Mouse (Mus musculus): ENCODE measurements at regions not wholly inside any gene's neighbourhood (a gene's known extent, or its start where the extent isn't known, plus 50 kb on each side); places are given as distances from the start of the nearest gene placed in this dataset.
A peak's percentile ranks its signal among the peaks of the same experiment; 100 is the strongest.

- DNase-seq (ENCODE audit: low spot score) = no peak
Observed at GRCm38 (mm10) chr3:154451169-154451568, 120.7 kb upstream of the Lhx8 start.

GRCm38 (mm10) chr3:154443351-154444075 lies 113.1 kb upstream of the Lhx8 start:
- DNase-seq (ENCODE audit: low spot score) = no peak
- no peak overlapping the region for H3K4me2 ChIP-seq (ENCODE audit: low read depth, low read length, severe bottlenecking)
- 79% methylated on average over 10 of the region's 10 CpGs for WGBS
- no peak overlapping the region for H3K27ac ChIP-seq (ENCODE audit: low read depth, low read length)
- H3K9ac ChIP-seq (ENCODE audit: low read length) = no peak overlapping the region
- H3K27me3 ChIP-seq (ENCODE audit: control insufficient read depth, insufficient read depth, low read length) = no peaks in the 10 kb centered on the region
- ATAC-seq (replicated peaks; ENCODE audit: low FRiP score) = no peak
- no peak overlapping the region for H3K4me3 ChIP-seq (ENCODE audit: low read depth, low read length)
- H3K9me3 ChIP-seq (ENCODE audit: control insufficient read depth, low read length) = no peaks in the 10 kb centered on the region
- H3K4me1 ChIP-seq (replicated peaks; ENCODE audit: control insufficient read depth, insufficient read depth, low read length) = no peaks in the 10 kb centered on the region
- H3K36me3 ChIP-seq (ENCODE audit: control insufficient read depth, insufficient read depth, low read length) = no peaks in the 10 kb centered on the region

More at GRCm38 (mm10) chr3:154451169-154451568, 120.7 kb upstream of the Lhx8 start:
- no peaks in the 10 kb centered on the region for H3K36me3 ChIP-seq (ENCODE audit: control insufficient read depth, insufficient read depth, low read length)
- WGBS = 91% methylated on average over 7 of the region's 7 CpGs
- H3K4me1 ChIP-seq (replicated peaks; ENCODE audit: control insufficient read depth, insufficient read depth, low read length) = no peaks in the 10 kb centered on the region
- no peak overlapping the region for H3K9ac ChIP-seq (ENCODE audit: low read length)
- no peak overlapping the region for H3K4me3 ChIP-seq (ENCODE audit: low read depth, low read length)
- no peaks in the 10 kb centered on the region for H3K9me3 ChIP-seq (ENCODE audit: control insufficient read depth, low read length)
- H3K4me2 ChIP-seq (ENCODE audit: low read depth, low read length, severe bottlenecking) = no peak overlapping the region
- H3K27me3 ChIP-seq (ENCODE audit: control insufficient read depth, insufficient read depth, low read length) = no peaks in the 10 kb centered on the region
- H3K27ac ChIP-seq (ENCODE audit: low read depth, low read length) = no peak overlapping the region
- no peak for ATAC-seq (replicated peaks; ENCODE audit: low FRiP score)

- Histone ChIP-seq H3K4me3 (ENCODE audit: low read depth, low read length) (no peak overlapping the region), H3K27me3 (ENCODE audit: control insufficient read depth, insufficient read depth, low read length) (no peaks in the 10 kb centered on the region), H3K27ac (ENCODE audit: low read depth, low read length) (no peak overlapping the region), H3K9me3 (ENCODE audit: control insufficient read depth, low read length) (no peaks in the 10 kb centered on the region), H3K9ac (ENCODE audit: low read length) (no peak overlapping the region), H3K4me2 (ENCODE audit: low read depth, low read length, severe bottlenecking) (no peak overlapping the region), H3K36me3 (ENCODE audit: control insufficient read depth, insufficient read depth, low read length) (no peaks in the 10 kb centered on the region), H3K4me1 (replicated peaks; ENCODE audit: control insufficient read depth, insufficient read depth, low read length) (no peaks in the 10 kb centered on the region)
- ATAC-seq (replicated peaks; ENCODE audit: low FRiP score) (no peak), DNase-seq (ENCODE audit: low spot score) (no peak)
Observed at GRCm38 (mm10) chr3:154441454-154441853, 111.0 kb upstream of the Lhx8 start.

GRCm38 (mm10) chr3:154440899-154441298 lies 110.4 kb upstream of the Lhx8 start:
- Histone ChIP-seq H3K4me2 (ENCODE audit: low read depth, low read length, severe bottlenecking) (no peak overlapping the region), H3K9ac (ENCODE audit: low read length) (no peak overlapping the region), H3K27me3 (ENCODE audit: control insufficient read depth, insufficient read depth, low read length) (no peaks in the 10 kb centered on the region), H3K4me3 (ENCODE audit: low read depth, low read length) (no peak overlapping the region), H3K27ac (ENCODE audit: low read depth, low read length) (no peak overlapping the region), H3K4me1 (replicated peaks; ENCODE audit: control insufficient read depth, insufficient read depth, low read length) (no peaks in the 10 kb centered on the region), H3K36me3 (ENCODE audit: control insufficient read depth, insufficient read depth, low read length) (no peaks in the 10 kb centered on the region), H3K9me3 (ENCODE audit: control insufficient read depth, low read length) (no peaks in the 10 kb centered on the region)
- peak; percentile 70 for ATAC-seq (replicated peaks; ENCODE audit: low FRiP score)
- 56% methylated on average over 2 of the region's 2 CpGs for WGBS
- DNase-seq (ENCODE audit: low spot score) = no peak

GRCm38 (mm10) chr3:154430856-154431255 lies 100.4 kb upstream of the Lhx8 start:
- H3K4me2 ChIP-seq (ENCODE audit: low read depth, low read length, severe bottlenecking) = no peak overlapping the region
- DNase-seq (ENCODE audit: low spot score) = no peak
- no peaks in the 10 kb centered on the region for H3K4me1 ChIP-seq (replicated peaks; ENCODE audit: control insufficient read depth, insufficient read depth, low read length)
- no peak overlapping the region for H3K4me3 ChIP-seq (ENCODE audit: low read depth, low read length)
- no peaks in the 10 kb centered on the region for H3K9me3 ChIP-seq (ENCODE audit: control insufficient read depth, low read length)
- WGBS = 90% methylated on average over 7 of the region's 7 CpGs
- no peak overlapping the region for H3K9ac ChIP-seq (ENCODE audit: low read length)
- no peaks in the 10 kb centered on the region for H3K36me3 ChIP-seq (ENCODE audit: control insufficient read depth, insufficient read depth, low read length)
- H3K27ac ChIP-seq (ENCODE audit: low read depth, low read length) = no peak overlapping the region
- H3K27me3 ChIP-seq (ENCODE audit: control insufficient read depth, insufficient read depth, low read length) = no peaks in the 10 kb centered on the region
- no peak for ATAC-seq (replicated peaks; ENCODE audit: low FRiP score)

GRCm38 (mm10) chr3:154429666-154430065 lies 99.2 kb upstream of the Lhx8 start:
- H3K36me3 ChIP-seq (ENCODE audit: control insufficient read depth, insufficient read depth, low read length) = no peaks in the 10 kb centered on the region
- ATAC-seq (replicated peaks; ENCODE audit: low FRiP score) = no peak
- 90% methylated on average over 6 of the region's 6 CpGs for WGBS

GRCm38 (mm10) chr3:154424589-154424988 lies 94.1 kb upstream of the Lhx8 start:
- no peak for ATAC-seq (replicated peaks; ENCODE audit: low FRiP score)
- WGBS = 77% methylated on average over 5 of the region's 5 CpGs
- Histone ChIP-seq H3K27me3 (ENCODE audit: control insufficient read depth, insufficient read depth, low read length) (no peaks in the 10 kb centered on the region), H3K4me3 (ENCODE audit: low read depth, low read length) (no peak overlapping the region), H3K4me2 (ENCODE audit: low read depth, low read length, severe bottlenecking) (no peak overlapping the region), H3K9me3 (ENCODE audit: control insufficient read depth, low read length) (no peaks in the 10 kb centered on the region), H3K27ac (ENCODE audit: low read depth, low read length) (no peak overlapping the region), H3K9ac (ENCODE audit: low read length) (no peak overlapping the region), H3K36me3 (ENCODE audit: control insufficient read depth, insufficient read depth, low read length) (no peaks in the 10 kb centered on the region), H3K4me1 (replicated peaks; ENCODE audit: control insufficient read depth, insufficient read depth, low read length) (no peaks in the 10 kb centered on the region)
- no peak for DNase-seq (ENCODE audit: low spot score)

More at GRCm38 (mm10) chr3:154429666-154430065, 99.2 kb upstream of the Lhx8 start:
- Histone ChIP-seq H3K4me1 (replicated peaks; ENCODE audit: control insufficient read depth, insufficient read depth, low read length) (no peaks in the 10 kb centered on the region), H3K4me2 (ENCODE audit: low read depth, low read length, severe bottlenecking) (no peak overlapping the region), H3K4me3 (ENCODE audit: low read depth, low read length) (no peak overlapping the region), H3K27me3 (ENCODE audit: control insufficient read depth, insufficient read depth, low read length) (no peaks in the 10 kb centered on the region), H3K9me3 (ENCODE audit: control insufficient read depth, low read length) (no peaks in the 10 kb centered on the region), H3K9ac (ENCODE audit: low read length) (no peak overlapping the region), H3K27ac (ENCODE audit: low read depth, low read length) (no peak overlapping the region)
- DNase-seq (ENCODE audit: low spot score) = no peak

- H3K9ac ChIP-seq (ENCODE audit: low read length) = no peak overlapping the region
- H3K4me2 ChIP-seq (ENCODE audit: low read depth, low read length, severe bottlenecking) = no peak overlapping the region
- no peak overlapping the region for H3K27ac ChIP-seq (ENCODE audit: low read depth, low read length)
- no peaks in the 10 kb centered on the region for H3K4me1 ChIP-seq (replicated peaks; ENCODE audit: control insufficient read depth, insufficient read depth, low read length)
- no peaks in the 10 kb centered on the region for H3K36me3 ChIP-seq (ENCODE audit: control insufficient read depth, insufficient read depth, low read length)
- WGBS = 87% methylated on average over 7 of the region's 7 CpGs
- no peaks in the 10 kb centered on the region for H3K27me3 ChIP-seq (ENCODE audit: control insufficient read depth, insufficient read depth, low read length)
- H3K4me3 ChIP-seq (ENCODE audit: low read depth, low read length) = no peak overlapping the region
- ATAC-seq (replicated peaks; ENCODE audit: low FRiP score) (no peak), DNase-seq (ENCODE audit: low spot score) (no peak)
- H3K9me3 ChIP-seq (ENCODE audit: control insufficient read depth, low read length) = no peaks in the 10 kb centered on the region
Observed at GRCm38 (mm10) chr3:154421461-154421950, 91.0 kb upstream of the Lhx8 start.

Data from forebrain, embryonic 11.5 days (tissue).